8 mouse cellular contexts compared by ENCODE assay signal in genomic region chr9:55540391-55540770, GRCm38 (mm10). TPM values are rescaled to one million over a fixed set of nuclear protein-coding genes. Genes with fewer than 3 reads are reported as not detected.
A peak's percentile ranks its signal among the peaks of the same experiment; 100 is the strongest.
DNase-seq lines count a peak whose midpoint lies in the region; ATAC-seq lines count a peak whose summit lies in the region.

No protein-coding gene starts in this region.

- no peak for ATAC-seq in embryonic facial prominence, embryonic 13.5 days (ENCODE audit: insufficient number of reproducible peaks, insufficient read depth, low FRiP score, low TSS enrichment, low read depth)
- ATAC-seq in hindbrain, embryonic 14.5 days (ENCODE audit: low FRiP score): no peak
- 0 out of 2 replicates have a peak, but pooled peaks have one; percentile 18 for ATAC-seq in midbrain, embryonic 13.5 days
- no peak for ATAC-seq in activated CD4-positive, CD25-positive, alpha-beta regulatory T cell, adult 4 months

- peak overlapping the region; percentile 62; the same call in 1 of the 2 replicates for H3K27ac ChIP-seq in embryonic facial prominence, embryonic 13.5 days
- no peak overlapping the region for H3K27ac ChIP-seq in hindbrain, embryonic 14.5 days
- H3K27ac ChIP-seq in midbrain, embryonic 13.5 days: no peak overlapping the region

- no peaks in the 10 kb centered on the region for H3K36me3 ChIP-seq in embryonic facial prominence, embryonic 13.5 days
- no peaks in the 10 kb centered on the region for H3K36me3 ChIP-seq in hindbrain, embryonic 14.5 days (replicated peaks; ENCODE audit: control insufficient read depth, insufficient read depth)
- H3K36me3 ChIP-seq in midbrain, embryonic 13.5 days: no peaks in the 10 kb centered on the region

- H3K9ac ChIP-seq in embryonic facial prominence, embryonic 13.5 days: peak overlapping the region; percentile 61
- H3K9ac ChIP-seq in hindbrain, embryonic 14.5 days: no peak overlapping the region
- H3K9ac ChIP-seq in midbrain, embryonic 13.5 days (replicated peaks): peak overlapping the region; percentile 44; the same call in 1 of the 2 replicates

- no peaks in the 10 kb centered on the region for H3K9me3 ChIP-seq in embryonic facial prominence, embryonic 13.5 days
- no peaks in the 10 kb centered on the region for H3K9me3 ChIP-seq in hindbrain, embryonic 14.5 days (ENCODE audit: control insufficient read depth, low read length)
- no peaks in the 10 kb centered on the region for H3K9me3 ChIP-seq in midbrain, embryonic 13.5 days

- peaks cover 46% of the 10 kb centered on the region for H3K4me1 ChIP-seq in embryonic facial prominence, embryonic 13.5 days
- 0 out of 2 replicates have a peak, but pooled peaks cover 4% of the 10 kb centered on the region for H3K4me1 ChIP-seq in hindbrain, embryonic 14.5 days (replicated peaks; ENCODE audit: control insufficient read depth, insufficient read depth, low read length)
- peaks cover 40% of the 10 kb centered on the region for H3K4me1 ChIP-seq in midbrain, embryonic 13.5 days (replicated peaks)

- H3K4me3 ChIP-seq in embryonic facial prominence, embryonic 13.5 days: peak overlapping the region; percentile 48
- H3K4me3 ChIP-seq in hindbrain, embryonic 14.5 days (replicated peaks; ENCODE audit: low read length): peak overlapping the region; percentile 29
- peak overlapping the region; percentile 43 for H3K4me3 ChIP-seq in midbrain, embryonic 13.5 days (replicated peaks)

- WGBS in embryonic facial prominence, embryonic 13.5 days: under 1% methylated on average over 12 of the region's 12 CpGs
- WGBS in hindbrain, embryonic 14.5 days: under 1% methylated on average over 12 of the region's 12 CpGs
- WGBS in midbrain, embryonic 13.5 days: 0% methylated on average over 12 of the region's 12 CpGs

- H3K27me3 ChIP-seq in embryonic facial prominence, embryonic 13.5 days: peaks cover 88% of the 10 kb centered on the region
- H3K27me3 ChIP-seq in hindbrain, embryonic 14.5 days (ENCODE audit: control insufficient read depth, insufficient read depth, low read length): peaks cover 89% of the 10 kb centered on the region
- H3K27me3 ChIP-seq in midbrain, embryonic 13.5 days: peaks cover 93% of the 10 kb centered on the region

- DNase-seq in layer of hippocampus, postnatal 36 days: peak; percentile 9 to 13
- DNase-seq in layer of hippocampus, adult 9-11 months: no peak
- no peak for DNase-seq in hindbrain, embryonic 14.5 days (ENCODE audit: low spot score)
- no peak for DNase-seq in left cerebral cortex, adult 9 months (ENCODE audit: low spot score in 2 of 2)
- no peak for DNase-seq in yolk sac, embryonic 10.5 days (ENCODE audit: low spot score)

- peak overlapping the region; percentile 79 for H3K4me2 ChIP-seq in embryonic facial prominence, embryonic 13.5 days
- peak overlapping the region; percentile 46 for H3K4me2 ChIP-seq in hindbrain, embryonic 14.5 days (replicated peaks)
- peak overlapping the region; percentile 63 for H3K4me2 ChIP-seq in midbrain, embryonic 13.5 days (replicated peaks)

RNA-seq across cellular contexts. Expression of gene Isl2, which starts 1.9 kb away (rescaled TPM):
- total RNA-seq in layer of hippocampus, postnatal 36 days (2021): not detected
- polyA plus RNA-seq in embryonic facial prominence, embryonic 13.5 days (2015; fragmentation: Nextera tagmentation; extraction: Ambion mirVana): 3.3 and 4.0 TPM in 2 replicates
- polyA plus RNA-seq in hindbrain, embryonic 14.5 days (2014; fragmentation: Nextera tagmentation; extraction: Ambion mirVana): 1.9 and 3.0 TPM in 2 replicates
- 2.5 and 3.3 TPM in 2 replicates for polyA plus RNA-seq in midbrain, embryonic 13.5 days (2015; fragmentation: Nextera tagmentation; extraction: Ambion mirVana)
- not detected for polyA plus RNA-seq in activated CD4-positive, CD25-positive, alpha-beta regulatory T cell, adult 4 months (2017; shearing (Covaris generic))

RNA-seq across cellular contexts. Expression of gene Etfa, which starts 28.3 kb away (rescaled TPM):
- total RNA-seq in layer of hippocampus, postnatal 36 days (2021): 10 to 100 TPM; 39.3 to 43.3 TPM
- 176 and 189 TPM in 2 replicates for polyA plus RNA-seq in embryonic facial prominence, embryonic 13.5 days (2015; fragmentation: Nextera tagmentation; extraction: Ambion mirVana)
- 94.5 and 99.0 TPM in 2 replicates for polyA plus RNA-seq in hindbrain, embryonic 14.5 days (2014; fragmentation: Nextera tagmentation; extraction: Ambion mirVana)
- 89.2 and 94.6 TPM in 2 replicates for polyA plus RNA-seq in midbrain, embryonic 13.5 days (2015; fragmentation: Nextera tagmentation; extraction: Ambion mirVana)
- polyA plus RNA-seq in activated CD4-positive, CD25-positive, alpha-beta regulatory T cell, adult 4 months (2017; shearing (Covaris generic)): 100 to 1,000 TPM; 148 to 164 TPM

Comparison
In these comparisons a context has a peak if more than half of its experiments do, and no peak if none do; other contexts are left out.
1. DNase-seq: peak in layer of hippocampus, postnatal 36 days (2 of 2); none in layer of hippocampus, adult 9-11 months (single experiment), hindbrain, embryonic 14.5 days (single experiment), left cerebral cortex, adult 9 months (0 of 2) and yolk sac, embryonic 10.5 days (single experiment).
2. Peak in every context shown above with its lines, with median percentiles within 50 percentile points of each other: H3K4me2 ChIP-seq and H3K4me3 ChIP-seq.